Mouse (Mus musculus): Measurements from ENCODE around the gene Tcerg1l.

- TF ChIP-seq GATA1 (IDR thresholded peaks at IDR 0.05; ENCODE audit: borderline replicate concordance, low read length): no peak
- TF ChIP-seq FLI1 (IDR thresholded peaks at IDR 0.05; ENCODE audit: low read length): no peak
Measured at GRCm38 (mm10) chr7:138357475-138357874, 40.1 kb downstream of the Tcerg1l start.

Measured in megakaryocyte, embryonic 14.5 days (primary cell).